16 mouse cellular contexts compared by ENCODE assay signal in the genomic region with DNA sequence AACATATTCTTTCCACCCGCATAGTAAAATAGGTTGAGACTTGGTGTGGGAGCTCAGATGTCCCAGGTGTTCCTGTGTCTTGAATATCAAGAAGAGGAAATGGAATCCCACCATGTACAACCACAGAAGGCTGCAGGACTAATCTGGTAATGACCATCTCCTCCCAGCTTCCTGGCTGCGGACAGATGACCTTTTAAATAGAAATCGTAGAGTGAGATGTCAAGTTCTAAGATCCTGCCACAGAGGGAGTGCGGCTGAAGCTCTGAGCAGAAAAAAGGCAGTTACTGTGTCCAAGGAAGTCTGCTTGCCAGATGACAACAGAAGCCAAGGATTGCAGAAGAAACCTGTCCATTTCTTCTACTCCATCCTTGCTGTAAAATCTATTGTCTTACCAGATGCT.
"Had no signal": no experiment of that assay in that cellular context is flagged by ENCODE, and none has a peak within 500 bp of the region (broad histone marks: within the 10 kb centered on the region; RNA-seq: fewer than 3 reads in every experiment).

No protein-coding gene starts in this region.

- DNase-seq: cerebellum, adult 9-10 months; cerebellum, adult 9-11 months; cerebellum, postnatal 10 days; cerebellum, postnatal 14 days; cerebellum, postnatal 25 days; cerebellum, postnatal 36 days; embryo, embryonic 11 days; forebrain, postnatal 0 days; gastrocnemius, adult 2 months; gastrocnemius, postnatal 10 days; gastrocnemius, postnatal 14 days; gastrocnemius, postnatal 25 days; gastrocnemius, postnatal 36 days; heart, adult 11 months; heart, adult 18-20 months; heart, adult 2 months had no signal
